Mouse (Mus musculus) lung, postnatal 0 days (tissue): ENCODE measurements at regions not wholly inside any gene's neighbourhood (a gene's known extent, or its start where the extent isn't known, plus 50 kb on each side); places are given as distances from the start of the nearest gene placed in this dataset.

Experiments
- CTCF ChIP-seq: IDR thresholded peaks from 2 replicates; pipeline ENCODE4 v1.5.1; 2016; ENCODE audit warnings: antibody characterized with exemption, mild to moderate bottlenecking
- EP300 ChIP-seq: IDR thresholded peaks from 2 replicates; pipeline ENCODE4 v1.6.1; 2016; ENCODE audit warnings: antibody characterized with exemption, mild to moderate bottlenecking, control low read depth

DNA sequence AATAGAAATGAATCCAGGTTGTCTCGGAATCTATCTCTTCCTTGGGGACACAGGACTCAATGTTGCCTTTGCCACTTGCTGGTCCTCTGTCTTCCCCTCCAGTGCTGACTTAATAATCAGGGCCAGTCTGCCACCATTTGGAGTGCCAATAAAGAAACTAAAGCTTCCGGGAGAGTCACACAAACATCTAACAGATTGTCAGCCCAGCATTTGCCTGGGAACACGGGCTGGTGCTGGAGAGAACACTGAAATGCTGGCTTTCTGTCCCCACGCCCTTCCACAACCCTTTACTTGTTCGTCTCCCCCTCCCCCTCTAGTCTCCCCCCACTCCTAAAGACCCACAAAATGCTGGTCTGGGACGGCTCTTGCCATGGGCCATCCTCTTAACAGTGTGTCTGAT is 104.4 kb upstream of the Prox1 start:
- no peak for TF ChIP-seq CTCF
- no peak for TF ChIP-seq EP300
